Mouse (Mus musculus): Measurements from ENCODE around the gene F2r. TPM values are rescaled to one million over a fixed set of nuclear protein-coding genes. Genes with fewer than 3 reads are reported as not detected.

The F2r gene
- polyA plus RNA-seq, 1 experiment from 2014 or later = 63.4 TPM

DNA sequence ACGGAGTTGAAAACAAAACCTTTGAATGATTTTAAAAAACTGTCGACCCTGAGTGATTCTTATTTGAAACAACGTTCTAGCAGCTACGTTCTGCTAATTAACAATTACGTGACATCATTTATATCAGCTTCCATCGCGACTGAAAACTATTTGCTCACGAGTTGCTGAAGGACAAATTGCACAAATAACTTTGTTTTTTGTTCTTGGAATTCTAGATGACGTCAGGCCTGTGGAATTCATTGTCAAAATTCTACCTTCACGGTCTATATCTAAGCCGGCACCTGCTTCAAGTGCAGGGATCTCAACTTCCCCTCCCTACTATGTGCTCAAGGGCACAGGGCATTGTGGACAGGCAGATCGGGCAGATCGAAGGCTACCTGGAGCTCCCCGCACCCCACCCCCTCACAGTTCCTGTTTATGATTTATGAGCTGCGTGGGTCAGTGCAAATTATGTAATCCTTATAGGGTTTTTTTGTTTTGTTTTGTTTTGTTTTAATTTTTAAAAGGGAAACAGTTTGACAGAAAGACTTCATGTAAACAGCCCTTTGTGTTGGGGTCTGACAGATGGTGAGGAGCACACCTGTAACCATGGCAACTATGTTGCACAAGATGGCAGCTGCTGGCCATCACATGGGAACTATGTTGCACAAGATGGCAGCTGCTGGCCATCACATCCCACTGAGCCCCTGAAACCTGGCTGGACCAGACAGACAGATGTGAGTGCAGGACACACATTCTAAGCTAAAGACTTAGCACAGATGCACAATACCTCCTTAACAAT is 21.2 kb upstream of the F2r start:
- Histone ChIP-seq H3K27me3 (replicated peaks; ENCODE audit: control insufficient read depth, insufficient read depth, low read length) (no peaks in the 10 kb centered on the region), H3K9ac (ENCODE audit: low read depth, low read length) (peak overlapping the region; percentile 32; the same call in 1 of the 2 replicates), H3K4me2 (ENCODE audit: low read depth, low read length) (no peak overlapping the region), H3K9me3 (ENCODE audit: control insufficient read depth, low read length) (no peaks in the 10 kb centered on the region), H3K4me3 (ENCODE audit: low read depth, low read length) (no peak overlapping the region), H3K27ac (replicated peaks; ENCODE audit: low read depth, low read length) (peak overlapping the region; percentile 72; the same call in 1 of the 2 replicates), H3K36me3 (ENCODE audit: control insufficient read depth, insufficient read depth, low read length) (0 out of 2 replicates have a peak, but pooled peaks cover 9% of the 10 kb centered on the region), H3K4me1 (ENCODE audit: control insufficient read depth, insufficient read depth, low read length) (peaks cover 48% of the 10 kb centered on the region)
- 37% methylated on average over 15 of the region's 15 CpGs for WGBS
- ATAC-seq (ENCODE audit: low read depth) (no peak), DNase-seq (ENCODE audit: low spot score) (no peak)

DNA sequence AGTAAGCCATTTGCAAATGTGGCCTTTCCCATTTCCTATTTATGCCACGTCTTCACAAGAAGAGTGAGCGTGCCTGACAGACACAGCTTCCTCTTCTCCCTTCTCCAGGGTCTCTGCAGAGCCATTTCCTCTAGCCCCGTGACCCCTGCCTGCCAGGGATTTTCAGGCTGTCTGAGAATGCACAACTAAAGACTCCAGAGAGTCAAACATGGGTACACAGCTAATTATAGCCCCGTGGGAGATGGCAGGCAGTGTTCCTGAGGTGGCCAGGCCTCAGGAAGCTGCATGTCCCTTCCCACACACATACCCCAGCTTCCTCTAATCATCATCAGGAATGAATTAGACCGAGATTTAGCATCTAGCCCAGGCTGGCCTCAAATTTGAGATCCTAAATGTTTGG is 20.6 kb upstream of the F2r start:
- 0 out of 2 replicates have a peak, but pooled peaks cover 9% of the 10 kb centered on the region for H3K36me3 ChIP-seq (ENCODE audit: control insufficient read depth, insufficient read depth, low read length)
- DNase-seq (ENCODE audit: low spot score) (no peak), ATAC-seq (ENCODE audit: low read depth) (no peak)
- no peaks in the 10 kb centered on the region for H3K27me3 ChIP-seq (replicated peaks; ENCODE audit: control insufficient read depth, insufficient read depth, low read length)
- H3K27ac ChIP-seq (replicated peaks; ENCODE audit: low read depth, low read length) = peak overlapping the region; percentile 72; the same call in 1 of the 2 replicates
- H3K9ac ChIP-seq (ENCODE audit: low read depth, low read length) = peak overlapping the region; percentile 32; the same call in 1 of the 2 replicates
- H3K9me3 ChIP-seq (ENCODE audit: control insufficient read depth, low read length) = no peaks in the 10 kb centered on the region
- H3K4me3 ChIP-seq (ENCODE audit: low read depth, low read length) = no peak overlapping the region
- H3K4me2 ChIP-seq (ENCODE audit: low read depth, low read length) = no peak overlapping the region
- WGBS = 17% methylated on average over 5 of the region's 5 CpGs
- peaks cover 42% of the 10 kb centered on the region for H3K4me1 ChIP-seq (ENCODE audit: control insufficient read depth, insufficient read depth, low read length)

DNA sequence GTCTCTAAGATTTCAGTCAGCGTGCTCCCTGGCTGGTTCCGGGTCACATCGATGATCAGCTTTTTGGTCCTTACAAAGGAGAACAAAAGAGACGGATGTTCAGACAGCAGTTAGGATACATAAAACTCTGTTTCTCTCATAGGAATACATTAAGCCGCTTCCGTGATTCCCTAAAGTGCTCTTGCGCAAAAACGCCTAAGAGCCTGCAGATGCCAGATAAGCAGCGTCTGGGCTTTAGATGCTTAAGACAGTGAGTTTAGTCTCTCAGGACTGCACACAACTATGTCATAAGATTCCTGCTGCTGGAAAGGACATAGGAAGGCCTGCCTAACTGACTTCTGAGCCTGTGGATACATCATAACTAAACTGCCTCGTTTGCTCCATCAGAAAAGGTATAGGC is 19.4 kb upstream of the F2r start:
- ATAC-seq (ENCODE audit: low read depth) (no peak), DNase-seq (ENCODE audit: low spot score) (no peak)
- Histone ChIP-seq H3K27ac (replicated peaks; ENCODE audit: low read depth, low read length) (no peak overlapping the region), H3K9ac (ENCODE audit: low read depth, low read length) (no peak overlapping the region), H3K4me3 (ENCODE audit: low read depth, low read length) (no peak overlapping the region), H3K4me1 (ENCODE audit: control insufficient read depth, insufficient read depth, low read length) (peaks cover 38% of the 10 kb centered on the region), H3K4me2 (ENCODE audit: low read depth, low read length) (no peak overlapping the region), H3K9me3 (ENCODE audit: control insufficient read depth, low read length) (no peaks in the 10 kb centered on the region), H3K36me3 (ENCODE audit: control insufficient read depth, insufficient read depth, low read length) (0 out of 2 replicates have a peak, but pooled peaks cover 9% of the 10 kb centered on the region), H3K27me3 (replicated peaks; ENCODE audit: control insufficient read depth, insufficient read depth, low read length) (no peaks in the 10 kb centered on the region)
- WGBS = 71% methylated on average over 10 of the region's 10 CpGs

DNA sequence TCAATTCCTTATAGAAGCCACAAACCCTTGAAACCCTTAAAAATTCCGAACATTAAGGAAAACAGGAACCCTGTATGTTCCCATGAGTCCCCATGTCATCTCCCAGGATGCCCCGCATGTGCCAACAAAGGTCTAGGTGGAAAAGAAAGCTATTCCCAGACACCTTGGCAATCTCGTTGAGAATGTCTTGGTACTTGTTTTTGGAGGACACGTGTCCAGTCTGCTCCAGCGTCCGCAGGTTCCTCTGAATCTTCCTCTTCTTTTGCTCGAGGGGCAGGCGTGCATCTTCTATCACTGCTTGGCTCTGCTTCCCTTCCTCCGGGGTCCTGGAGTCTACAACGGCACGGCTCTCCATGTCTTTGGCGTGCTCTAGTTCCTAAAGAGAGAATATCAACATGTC is 17.0 kb upstream of the F2r start:
- Histone ChIP-seq H3K27ac (replicated peaks; ENCODE audit: low read depth, low read length) (no peak overlapping the region; the same call in 1 of the 2 replicates), H3K27me3 (replicated peaks; ENCODE audit: control insufficient read depth, insufficient read depth, low read length) (no peaks in the 10 kb centered on the region), H3K9ac (ENCODE audit: low read depth, low read length) (no peak overlapping the region), H3K4me3 (ENCODE audit: low read depth, low read length) (no peak overlapping the region), H3K36me3 (ENCODE audit: control insufficient read depth, insufficient read depth, low read length) (peaks cover 10% of the 10 kb centered on the region; the same call in 1 of the 2 replicates), H3K4me2 (ENCODE audit: low read depth, low read length) (no peak overlapping the region), H3K9me3 (ENCODE audit: control insufficient read depth, low read length) (no peaks in the 10 kb centered on the region), H3K4me1 (ENCODE audit: control insufficient read depth, insufficient read depth, low read length) (peaks cover 19% of the 10 kb centered on the region)
- ATAC-seq (ENCODE audit: low read depth) (no peak), DNase-seq (ENCODE audit: low spot score) (no peak)
- whole genome bisulfite sequencing = 91% methylated on average over 12 of the region's 12 CpGs

DNA sequence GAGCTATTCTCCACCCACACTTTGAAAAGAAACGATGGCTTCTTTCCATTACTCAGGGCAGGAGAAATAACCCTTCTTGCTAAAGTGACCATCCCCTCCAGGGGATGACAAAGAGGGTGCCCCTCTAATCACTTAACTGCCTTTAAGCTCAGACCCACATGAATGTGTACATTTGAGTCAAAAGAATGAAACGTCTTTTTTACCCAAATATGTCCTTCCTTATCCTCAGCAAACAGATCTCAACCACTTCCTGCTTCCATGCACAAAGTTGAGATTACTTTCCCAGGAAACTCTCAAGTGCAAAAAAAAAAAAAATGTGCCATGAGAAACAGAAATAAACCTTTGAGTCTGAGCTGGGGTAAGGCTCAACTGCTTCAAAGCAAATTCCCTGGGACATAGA is 16.2 kb upstream of the F2r start:
- peaks cover 12% of the 10 kb centered on the region; the same call in 1 of the 2 replicates for H3K36me3 ChIP-seq (ENCODE audit: control insufficient read depth, insufficient read depth, low read length)
- no peak overlapping the region for H3K4me2 ChIP-seq (ENCODE audit: low read depth, low read length)
- no peaks in the 10 kb centered on the region for H3K27me3 ChIP-seq (replicated peaks; ENCODE audit: control insufficient read depth, insufficient read depth, low read length)
- no peak overlapping the region for H3K4me3 ChIP-seq (ENCODE audit: low read depth, low read length)
- WGBS = 20% methylated on average over 2 of the region's 2 CpGs
- no peak for DNase-seq (ENCODE audit: low spot score)
- H3K27ac ChIP-seq (replicated peaks; ENCODE audit: low read depth, low read length) = no peak overlapping the region
- ATAC-seq (ENCODE audit: low read depth) = no peak
- no peaks in the 10 kb centered on the region for H3K9me3 ChIP-seq (ENCODE audit: control insufficient read depth, low read length)
- no peak overlapping the region for H3K9ac ChIP-seq (ENCODE audit: low read depth, low read length)
- peaks cover 15% of the 10 kb centered on the region for H3K4me1 ChIP-seq (ENCODE audit: control insufficient read depth, insufficient read depth, low read length)

DNA sequence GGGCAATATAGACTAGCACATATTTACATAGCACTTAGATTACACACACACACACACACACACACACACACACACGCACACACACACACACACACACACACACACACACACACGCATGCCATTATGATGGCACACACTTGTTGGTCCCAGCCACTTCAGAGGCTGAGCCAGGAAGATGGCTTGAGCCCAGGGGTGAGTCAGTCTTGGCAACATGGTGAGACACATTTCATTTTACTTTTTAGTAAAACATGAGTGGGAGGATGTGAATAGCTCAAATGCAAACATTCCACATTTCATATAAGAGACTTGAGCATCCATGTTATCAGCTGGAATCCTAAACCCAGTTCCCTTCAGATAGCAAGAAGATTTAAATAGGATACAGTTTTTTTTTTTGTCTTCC is 15.1 kb upstream of the F2r start:
- DNase-seq (ENCODE audit: low spot score) = no peak
- 89% methylated on average over 2 of the region's 2 CpGs for WGBS
- H3K4me1 ChIP-seq (ENCODE audit: control insufficient read depth, insufficient read depth, low read length) = peaks cover 6% of the 10 kb centered on the region

DNA sequence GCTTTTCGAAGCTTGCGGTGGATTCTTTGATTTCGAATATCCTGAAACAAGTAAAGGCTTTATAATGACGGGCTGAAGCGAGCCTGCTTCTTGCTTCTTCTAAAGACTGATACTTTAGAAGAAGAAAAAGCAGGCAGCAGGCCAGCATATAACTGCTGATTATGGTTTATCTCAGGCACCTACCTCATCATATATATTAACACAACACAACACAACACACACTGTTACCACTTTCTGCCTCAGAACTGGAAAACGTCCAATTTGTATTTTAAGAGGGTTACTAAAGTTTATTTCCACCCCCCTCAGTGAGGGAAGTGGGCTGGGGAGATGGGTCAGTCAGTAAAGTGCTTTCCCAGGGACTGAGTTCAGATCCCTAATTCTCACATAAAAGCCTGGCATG is 13.9 kb upstream of the F2r start:
- H3K4me1 ChIP-seq (ENCODE audit: control insufficient read depth, insufficient read depth, low read length) = no peaks in the 10 kb centered on the region
- H3K9me3 ChIP-seq (ENCODE audit: control insufficient read depth, low read length) = no peaks in the 10 kb centered on the region
- 92% methylated on average over 6 of the region's 6 CpGs for WGBS
- no peak overlapping the region for H3K27ac ChIP-seq (replicated peaks; ENCODE audit: low read depth, low read length)
- peaks cover 26% of the 10 kb centered on the region for H3K36me3 ChIP-seq (ENCODE audit: control insufficient read depth, insufficient read depth, low read length)
- no peak overlapping the region for H3K4me3 ChIP-seq (ENCODE audit: low read depth, low read length)
- H3K27me3 ChIP-seq (replicated peaks; ENCODE audit: control insufficient read depth, insufficient read depth, low read length) = no peaks in the 10 kb centered on the region
- H3K9ac ChIP-seq (ENCODE audit: low read depth, low read length) = no peak overlapping the region
- no peak for DNase-seq (ENCODE audit: low spot score)
- no peak overlapping the region for H3K4me2 ChIP-seq (ENCODE audit: low read depth, low read length)
- ATAC-seq (ENCODE audit: low read depth) = no peak

More for the DNA sequence above, 15.1 kb upstream of the F2r start:
- no peaks in the 10 kb centered on the region for H3K27me3 ChIP-seq (replicated peaks; ENCODE audit: control insufficient read depth, insufficient read depth, low read length)
- H3K36me3 ChIP-seq (ENCODE audit: control insufficient read depth, insufficient read depth, low read length) = peaks cover 18% of the 10 kb centered on the region; the same call in 1 of the 2 replicates
- H3K4me3 ChIP-seq (ENCODE audit: low read depth, low read length) = no peak overlapping the region
- no peak overlapping the region for H3K9ac ChIP-seq (ENCODE audit: low read depth, low read length)
- H3K9me3 ChIP-seq (ENCODE audit: control insufficient read depth, low read length) = no peaks in the 10 kb centered on the region
- H3K27ac ChIP-seq (replicated peaks; ENCODE audit: low read depth, low read length) = no peak overlapping the region
- no peak for ATAC-seq (ENCODE audit: low read depth)
- no peak overlapping the region for H3K4me2 ChIP-seq (ENCODE audit: low read depth, low read length)

DNA sequence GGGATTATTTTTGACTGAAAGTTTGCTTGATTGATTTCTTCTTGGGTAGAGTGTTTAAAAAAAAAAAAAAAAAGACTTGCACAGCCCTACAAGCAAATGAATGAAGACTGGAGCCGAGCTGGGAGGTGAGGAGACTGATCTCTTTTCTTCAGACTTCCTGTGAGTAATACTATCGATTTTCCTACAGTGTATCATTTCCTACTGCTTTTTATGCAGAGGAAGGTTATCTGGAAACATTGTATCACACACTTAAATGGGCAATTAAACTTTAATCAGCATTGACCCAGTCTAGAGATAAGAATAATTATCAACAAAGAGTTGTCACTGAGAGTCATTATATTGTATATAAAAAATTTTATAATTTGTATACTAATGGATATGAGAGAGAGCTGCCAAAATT is 12.5 kb upstream of the F2r start:
- no peak for ATAC-seq (ENCODE audit: low read depth)
- H3K9me3 ChIP-seq (ENCODE audit: control insufficient read depth, low read length) = no peaks in the 10 kb centered on the region
- 70% methylated on average over 2 of the region's 2 CpGs for WGBS

DNA sequence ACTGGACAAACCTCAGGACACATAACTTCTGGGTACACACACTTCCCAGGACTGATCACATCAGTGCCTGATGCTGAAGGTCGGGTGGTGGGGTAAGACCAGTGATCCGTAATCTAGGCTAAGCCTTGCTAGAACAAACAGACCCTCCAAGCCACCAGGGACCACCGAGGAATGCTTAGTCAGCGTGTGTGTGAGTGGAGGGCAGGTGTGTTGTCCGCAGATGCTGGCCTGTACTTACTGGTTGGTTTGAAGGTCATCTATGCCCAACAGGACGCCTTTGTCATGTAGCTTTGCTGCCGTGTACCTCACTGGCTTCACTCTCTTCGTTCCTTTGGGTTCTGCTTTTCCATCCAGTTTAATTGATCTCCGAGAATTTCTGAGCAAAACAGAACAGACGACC is 11.5 kb upstream of the F2r start:
- WGBS = 87% methylated on average over 10 of the region's 10 CpGs
- Histone ChIP-seq H3K36me3 (ENCODE audit: control insufficient read depth, insufficient read depth, low read length) (peaks cover 22% of the 10 kb centered on the region), H3K27me3 (replicated peaks; ENCODE audit: control insufficient read depth, insufficient read depth, low read length) (no peaks in the 10 kb centered on the region), H3K27ac (replicated peaks; ENCODE audit: low read depth, low read length) (no peak overlapping the region), H3K4me1 (ENCODE audit: control insufficient read depth, insufficient read depth, low read length) (no peaks in the 10 kb centered on the region), H3K4me2 (ENCODE audit: low read depth, low read length) (no peak overlapping the region), H3K9me3 (ENCODE audit: control insufficient read depth, low read length) (no peaks in the 10 kb centered on the region), H3K4me3 (ENCODE audit: low read depth, low read length) (no peak overlapping the region), H3K9ac (ENCODE audit: low read depth, low read length) (no peak overlapping the region)
- ATAC-seq (ENCODE audit: low read depth) (no peak), DNase-seq (ENCODE audit: low spot score) (no peak)

More for the DNA sequence above, 12.5 kb upstream of the F2r start:
- Histone ChIP-seq H3K4me2 (ENCODE audit: low read depth, low read length) (no peak overlapping the region), H3K27ac (replicated peaks; ENCODE audit: low read depth, low read length) (no peak overlapping the region), H3K4me3 (ENCODE audit: low read depth, low read length) (no peak overlapping the region), H3K27me3 (replicated peaks; ENCODE audit: control insufficient read depth, insufficient read depth, low read length) (no peaks in the 10 kb centered on the region), H3K4me1 (ENCODE audit: control insufficient read depth, insufficient read depth, low read length) (no peaks in the 10 kb centered on the region), H3K9ac (ENCODE audit: low read depth, low read length) (no peak overlapping the region), H3K36me3 (ENCODE audit: control insufficient read depth, insufficient read depth, low read length) (peaks cover 26% of the 10 kb centered on the region)
- DNase-seq (ENCODE audit: low spot score) = no peak
